Mouse (Mus musculus) monocyte, adult 5-6 weeks (primary cell): ENCODE results near the gene Coil. TPM values are rescaled to one million over a fixed set of nuclear protein-coding genes. Genes with fewer than 3 reads are reported as not detected.
A peak's percentile ranks its signal among the peaks of the same experiment; 100 is the strongest.

Experiments
- ATAC-seq: fragments of 153-309, 156-312 bp; replicated peaks from 2 replicates; pipeline ENCODE4 v1.8.0; 2017; ENCODE audit warnings: mild to moderate bottlenecking; ENCODE audit not compliant: low TSS enrichment, insufficient number of reproducible peaks, severe bottlenecking, poor library complexity, low FRiP score
- total RNA-seq: library from RNA; stranded (forward); fragments of 200-1000, 200-491, 200-594 nt; gene quantifications from 3 replicates; pipeline ENCODE4 v1.2.3, GENCODE M21; 2017

Gene Coil
- total RNA-seq, 1 experiment from 2014 or later = 7.6 TPM

DNA sequence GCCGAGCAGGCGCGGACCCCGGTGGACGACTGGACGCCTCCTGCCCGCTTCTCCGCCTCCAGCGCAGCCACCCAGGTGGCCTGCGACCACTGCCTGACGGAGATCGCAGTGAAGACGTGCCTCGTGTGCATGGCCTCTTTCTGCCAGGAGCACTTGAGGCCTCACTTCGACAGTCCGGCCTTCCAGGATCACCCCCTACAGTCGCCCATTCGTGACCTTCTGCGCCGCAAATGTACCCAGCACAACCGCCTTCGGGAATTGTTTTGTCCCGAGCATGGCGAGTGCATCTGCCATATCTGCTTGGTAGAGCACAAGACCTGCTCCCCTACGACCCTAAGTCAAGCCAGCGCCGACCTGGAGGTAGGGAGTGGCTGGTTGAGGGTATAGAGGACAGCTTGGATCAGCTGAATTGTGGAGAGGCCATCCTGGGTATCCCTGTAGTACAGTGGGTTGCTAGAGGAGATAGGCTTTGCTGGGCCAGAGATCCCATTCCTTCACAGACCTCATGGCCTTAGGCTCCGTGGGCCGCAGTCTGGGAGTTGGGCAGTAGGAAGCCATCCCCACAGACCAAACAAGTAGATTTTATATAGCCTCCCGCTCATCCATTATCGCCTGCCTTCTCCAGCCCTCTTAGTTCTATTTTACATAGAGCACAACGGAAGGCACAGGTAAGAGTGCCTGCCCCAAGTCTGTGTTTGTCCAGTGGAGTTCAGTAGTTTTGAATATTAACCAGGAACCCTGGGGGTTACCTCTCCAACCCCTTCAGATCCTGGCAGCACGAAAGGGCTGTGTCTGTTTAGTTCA, 29.9 kb downstream of the Coil start:
- 0 out of 2 replicates have a peak, but pooled peaks have one; percentile 1 for ATAC-seq

DNA sequence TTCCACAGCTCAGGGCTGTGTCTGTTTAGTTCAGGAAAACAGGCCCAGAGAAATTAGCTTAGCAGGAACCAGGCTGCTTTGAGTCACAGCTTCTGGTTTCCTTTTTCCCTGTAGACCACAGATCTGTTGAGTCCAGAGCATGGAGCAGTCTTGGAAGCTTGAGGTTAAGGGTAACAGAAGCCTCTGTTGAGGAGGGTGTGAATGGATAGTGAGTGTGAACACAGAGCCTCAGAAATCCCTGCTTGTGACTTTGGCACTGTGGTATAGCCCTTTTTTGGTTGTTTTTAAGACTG, 30.4 kb downstream of the Coil start:
- ATAC-seq = no peak

DNA sequence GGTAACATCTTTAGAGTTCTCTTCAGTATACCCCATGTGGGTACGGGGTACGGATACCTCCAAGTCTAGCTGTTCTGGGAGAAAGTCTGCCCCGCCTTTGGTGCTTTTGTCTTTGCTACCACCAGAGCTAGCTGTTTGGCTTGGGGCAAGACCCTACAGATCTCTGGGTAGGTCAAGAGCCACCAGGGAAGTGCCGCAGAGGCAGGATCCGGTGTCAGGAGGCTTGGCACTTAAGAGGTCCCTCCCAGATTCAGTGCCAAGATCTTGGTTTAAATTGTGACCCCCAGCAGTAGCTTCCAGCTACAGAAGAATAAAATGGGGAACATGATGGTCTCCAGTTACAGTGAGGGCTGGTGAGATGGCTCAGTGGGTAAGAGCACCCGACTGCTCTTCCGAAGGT, 31.5 kb downstream of the Coil start:
- ATAC-seq = no peak

DNA sequence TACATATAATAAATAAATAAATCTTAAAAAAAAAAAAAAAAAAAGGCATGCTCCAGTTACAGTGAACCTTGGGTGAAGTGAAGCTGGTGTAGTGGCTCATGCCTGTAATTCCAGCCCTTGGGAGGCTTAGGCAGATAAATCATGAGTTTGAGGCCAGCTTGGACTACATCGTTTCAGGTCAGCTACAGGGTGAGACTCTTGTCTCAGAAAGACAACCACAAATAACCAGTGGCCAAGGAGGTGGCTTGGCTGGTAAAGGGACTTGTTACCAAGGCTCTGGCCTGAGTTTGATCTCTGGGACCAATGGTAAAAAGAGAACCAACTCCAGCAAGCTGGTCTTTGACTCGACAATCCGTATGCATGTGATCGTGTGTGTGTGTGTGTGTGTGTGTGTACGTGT, 32.0 kb downstream of the Coil start:
- no peak for ATAC-seq

DNA sequence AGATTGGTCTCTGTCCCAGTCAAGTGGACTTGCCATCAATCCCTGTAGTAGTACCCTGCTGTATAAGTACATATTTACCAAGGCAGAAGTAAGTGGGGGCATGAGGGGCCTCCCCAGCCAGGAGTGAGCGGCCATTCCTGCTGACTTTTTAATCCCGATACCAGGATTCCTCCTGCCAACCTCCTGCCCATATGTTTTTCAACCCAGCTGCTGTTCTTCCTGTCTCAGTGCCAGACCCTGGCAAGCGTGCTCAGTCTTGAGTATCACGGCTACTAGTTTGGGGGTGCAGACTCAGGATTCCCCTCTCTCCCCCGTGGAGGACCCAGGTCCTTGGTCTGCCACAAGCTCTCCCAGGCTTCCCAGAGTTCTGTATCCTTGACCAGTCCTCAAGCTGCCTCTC, 32.6 kb downstream of the Coil start:
- no peak for ATAC-seq

DNA sequence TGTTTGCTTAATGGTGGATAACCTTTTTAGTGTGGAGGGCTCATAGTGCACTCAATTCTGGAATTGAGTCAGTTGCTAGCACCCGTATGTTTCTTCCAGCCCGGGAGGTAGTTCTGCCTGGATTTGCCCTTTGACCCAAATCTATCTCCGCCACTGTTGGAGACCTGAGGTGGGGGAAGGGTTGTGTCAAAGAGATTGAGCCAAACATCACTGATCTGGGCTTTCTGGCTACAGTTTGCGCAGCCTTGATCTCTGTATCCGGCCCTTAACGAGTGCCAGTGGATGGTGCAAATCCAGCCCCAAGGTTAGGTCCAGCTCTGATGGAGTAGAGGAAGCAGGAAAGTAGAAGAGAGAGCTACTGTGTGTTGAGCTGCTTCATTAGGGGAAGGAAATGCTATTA, 33.0 kb downstream of the Coil start:
- no peak for ATAC-seq

DNA sequence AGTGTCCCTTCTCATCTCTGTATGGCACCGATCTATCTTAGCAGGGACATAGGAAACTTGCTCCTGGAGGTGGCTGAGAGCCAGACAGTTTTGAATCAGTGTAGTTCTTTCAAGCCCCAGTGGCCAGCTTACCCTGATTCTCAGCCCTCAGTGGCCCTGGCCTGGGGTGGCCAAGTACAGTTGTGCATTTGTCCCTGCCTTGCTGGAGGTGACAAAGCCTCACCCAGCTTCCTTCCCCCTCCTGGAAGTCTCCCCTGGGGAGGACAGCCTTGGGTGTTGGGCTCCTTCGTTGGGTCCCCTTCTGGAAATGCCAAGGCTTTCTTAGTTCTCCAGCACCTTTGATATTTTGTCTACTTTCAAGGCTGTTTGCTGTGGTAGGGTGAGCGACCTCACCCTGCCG, 33.7 kb downstream of the Coil start:
- ATAC-seq = no peak

DNA sequence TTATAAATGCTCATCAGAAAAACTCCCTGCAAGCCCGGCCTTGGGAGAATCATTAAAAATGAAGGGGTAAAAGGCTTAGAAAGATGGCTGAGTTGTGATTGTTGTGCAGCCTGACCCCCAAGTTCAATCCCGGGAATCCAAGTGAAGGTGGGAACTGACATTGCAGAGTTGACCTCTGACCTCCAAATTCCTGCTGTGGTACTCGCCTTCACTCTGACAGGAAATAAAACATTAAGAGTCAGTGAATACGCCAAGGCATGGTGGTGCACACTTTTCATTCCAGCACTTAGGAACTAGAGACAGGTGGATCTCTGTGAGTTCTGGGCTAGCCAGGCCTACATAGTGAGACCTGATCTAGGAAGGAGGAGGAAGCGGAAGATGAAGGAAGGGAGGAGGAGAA, 35.4 kb downstream of the Coil start:
- ATAC-seq = no peak

DNA sequence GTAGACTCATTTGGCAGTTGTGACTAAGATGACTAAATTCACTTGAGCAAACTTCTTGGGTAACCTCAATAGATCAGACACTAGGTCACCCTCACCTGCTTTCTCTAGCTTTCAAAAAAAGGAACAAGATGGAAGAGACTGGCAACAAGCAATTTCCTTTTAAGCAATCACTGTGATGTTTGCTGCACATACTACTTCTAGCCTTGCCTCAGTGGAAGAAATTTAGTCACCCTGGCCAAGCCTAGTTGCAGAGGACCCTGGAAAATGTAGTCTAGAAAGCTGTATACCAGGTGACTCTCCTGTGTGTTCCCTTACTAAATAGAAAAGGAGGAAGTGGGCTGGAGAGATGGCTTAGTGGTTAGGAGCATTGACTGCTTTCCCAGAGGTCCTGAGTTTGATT, 36.4 kb downstream of the Coil start:
- no peak for ATAC-seq

DNA sequence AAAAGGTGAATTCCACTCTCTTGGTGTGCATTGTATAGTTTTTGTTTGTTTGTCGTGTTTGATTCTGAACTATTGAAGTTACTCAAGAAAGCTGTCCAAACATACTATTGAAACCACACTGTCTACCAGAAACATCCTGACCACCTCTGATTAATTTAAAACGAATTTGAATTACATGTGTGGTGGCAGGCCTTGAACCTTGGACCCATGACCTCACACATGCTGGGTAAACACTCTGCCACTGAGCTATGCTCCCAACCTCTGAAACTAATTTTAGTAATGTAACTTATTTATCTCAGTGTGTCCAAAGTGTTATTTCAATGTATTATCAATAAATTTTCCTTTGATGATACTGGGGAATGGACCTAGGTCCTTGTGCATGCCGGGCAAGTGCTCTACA, 37.5 kb downstream of the Coil start:
- no peak for ATAC-seq

DNA sequence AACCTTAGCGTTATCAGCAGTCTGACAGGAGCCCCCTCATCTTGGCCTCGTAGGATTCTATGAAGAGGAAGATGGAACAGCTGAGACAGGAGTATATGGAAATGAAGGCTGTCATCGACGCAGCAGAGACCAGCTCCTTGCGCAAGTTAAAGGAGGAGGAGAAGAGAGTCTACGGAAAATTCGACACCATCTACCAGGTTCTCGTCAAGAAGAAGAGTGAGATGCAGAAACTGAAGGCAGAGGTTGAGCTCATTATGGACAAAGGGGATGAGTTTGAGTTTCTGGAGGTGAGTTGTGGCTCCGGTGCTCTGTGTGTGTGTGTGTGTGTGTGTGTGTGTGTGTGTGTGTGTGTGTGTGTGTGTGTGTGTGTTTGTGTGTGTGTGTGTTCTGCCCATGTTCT, 39.0 kb downstream of the Coil start:
- no peak for ATAC-seq

DNA sequence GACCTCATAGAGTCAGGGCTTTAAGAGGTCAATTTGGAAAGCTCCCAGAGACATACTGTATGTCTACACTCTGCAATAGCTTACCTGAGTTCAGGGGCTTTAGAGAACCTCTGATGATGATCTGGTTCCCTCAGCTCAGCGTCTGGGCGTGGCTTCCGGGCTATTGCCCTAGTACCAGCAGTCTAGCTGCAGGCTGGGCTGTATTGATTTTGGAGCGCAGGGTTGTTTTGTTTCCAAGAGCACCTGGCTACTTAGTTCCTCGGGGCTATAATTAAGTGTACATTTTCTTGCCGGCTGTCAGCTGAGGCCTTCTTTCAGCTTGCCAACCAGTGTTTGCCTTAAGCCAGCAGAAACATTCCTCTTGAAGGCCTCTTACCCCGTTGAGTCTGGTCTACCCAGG, 39.4 kb downstream of the Coil start:
- no peak for ATAC-seq

DNA sequence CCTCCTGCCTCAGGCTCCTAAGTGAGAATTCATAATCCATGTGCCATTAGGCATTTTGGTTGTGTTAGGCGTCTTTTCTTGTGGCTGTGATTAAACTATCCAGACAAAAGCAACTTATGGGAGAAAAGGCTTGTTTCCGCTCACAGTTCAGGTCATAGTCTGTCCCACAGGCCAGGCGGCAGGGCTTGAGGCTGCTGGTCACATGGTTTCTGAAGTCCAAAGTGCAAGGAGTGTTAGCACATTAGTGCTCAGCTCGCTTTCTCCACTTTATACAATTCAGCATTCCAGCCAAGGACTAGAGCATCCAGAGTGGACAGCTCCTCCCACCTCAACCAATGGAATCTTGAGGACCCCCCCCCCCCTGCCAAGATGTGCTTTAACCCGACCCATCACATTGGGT, 42.2 kb downstream of the Coil start:
- ATAC-seq = no peak

DNA sequence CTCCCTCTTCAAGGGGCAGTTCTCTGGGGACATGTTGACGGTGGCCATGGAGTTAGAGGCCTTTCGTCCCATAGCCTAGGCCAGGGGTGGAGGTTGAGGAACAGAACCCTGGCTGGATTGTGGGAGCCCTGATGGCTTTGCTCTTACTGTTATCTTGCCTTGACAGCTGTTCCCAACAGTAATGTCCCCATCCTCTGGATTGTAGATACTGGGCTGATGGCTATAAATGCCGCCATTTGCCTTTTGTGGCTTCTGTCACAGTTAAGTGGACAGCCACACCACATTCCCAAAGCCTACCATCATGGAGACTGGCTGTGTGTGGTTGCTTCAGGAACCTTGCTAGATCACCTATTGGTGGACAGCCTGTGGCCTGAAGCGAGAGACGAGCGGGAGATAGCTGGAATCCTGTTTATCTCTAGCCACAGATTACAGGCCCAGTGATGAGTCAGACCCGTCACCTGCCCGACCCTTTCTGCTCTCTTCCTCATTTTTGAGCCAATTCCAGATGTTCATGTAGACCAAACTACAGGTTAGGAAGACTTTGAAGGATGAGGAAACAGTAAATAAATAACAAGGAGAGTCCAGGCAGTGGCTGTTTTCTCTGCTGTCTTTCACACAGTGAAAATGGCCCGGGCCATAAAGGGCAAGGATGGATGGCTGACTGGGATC, 47.6 kb downstream of the Coil start:
- ATAC-seq = no peak

DNA sequence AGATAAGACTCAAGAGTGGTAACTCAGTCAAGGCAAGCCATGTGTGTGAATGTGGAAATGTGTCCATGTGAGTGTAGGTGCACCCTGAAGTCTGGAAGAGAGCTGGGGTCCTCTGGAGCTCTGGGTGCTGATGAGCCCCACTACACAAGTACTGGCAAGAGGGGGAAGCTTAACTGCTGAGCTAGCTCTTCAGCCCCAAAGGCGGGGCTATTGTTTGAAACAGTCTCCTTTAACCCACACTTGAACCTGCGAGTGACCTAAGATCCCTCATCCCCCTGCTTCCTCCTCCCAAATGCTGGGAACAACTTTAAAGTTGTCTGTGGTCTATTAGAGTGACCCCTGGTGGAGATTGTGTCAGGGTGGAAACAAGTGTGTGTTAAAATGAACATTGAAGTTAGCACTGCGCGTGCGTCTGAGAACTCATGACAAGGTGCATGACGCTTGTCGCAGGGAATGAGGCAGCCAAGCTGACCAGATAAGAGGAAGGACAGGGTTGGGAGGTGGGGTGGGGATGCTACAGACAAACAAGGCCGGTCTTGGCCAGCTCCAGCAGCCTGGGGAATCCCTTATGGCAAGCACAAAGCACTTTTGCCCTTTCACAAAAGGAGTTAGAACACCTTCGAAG, 50.7 kb downstream of the Coil start:
- peak; percentile 25; the same call in 1 of the 2 replicates for ATAC-seq

DNA sequence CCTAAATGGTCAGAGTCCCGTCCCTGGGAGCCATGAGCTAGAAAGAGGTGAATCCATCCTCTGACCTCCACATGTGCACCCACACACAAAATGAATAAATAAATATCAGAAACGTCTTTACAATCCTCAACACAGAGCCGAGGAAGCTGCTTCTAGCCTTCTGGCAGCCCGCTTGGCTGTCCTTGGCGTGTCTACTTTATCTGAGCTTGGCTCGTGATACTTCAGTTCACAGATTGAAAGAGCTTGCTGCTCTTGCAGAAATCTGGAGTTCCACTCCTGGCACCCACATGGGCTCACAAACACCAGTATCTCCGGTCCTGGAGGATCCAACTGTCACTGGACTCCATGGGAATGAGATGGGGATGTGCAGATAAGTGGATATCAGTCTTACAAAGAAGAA, 51.6 kb downstream of the Coil start:
- no peak for ATAC-seq

DNA sequence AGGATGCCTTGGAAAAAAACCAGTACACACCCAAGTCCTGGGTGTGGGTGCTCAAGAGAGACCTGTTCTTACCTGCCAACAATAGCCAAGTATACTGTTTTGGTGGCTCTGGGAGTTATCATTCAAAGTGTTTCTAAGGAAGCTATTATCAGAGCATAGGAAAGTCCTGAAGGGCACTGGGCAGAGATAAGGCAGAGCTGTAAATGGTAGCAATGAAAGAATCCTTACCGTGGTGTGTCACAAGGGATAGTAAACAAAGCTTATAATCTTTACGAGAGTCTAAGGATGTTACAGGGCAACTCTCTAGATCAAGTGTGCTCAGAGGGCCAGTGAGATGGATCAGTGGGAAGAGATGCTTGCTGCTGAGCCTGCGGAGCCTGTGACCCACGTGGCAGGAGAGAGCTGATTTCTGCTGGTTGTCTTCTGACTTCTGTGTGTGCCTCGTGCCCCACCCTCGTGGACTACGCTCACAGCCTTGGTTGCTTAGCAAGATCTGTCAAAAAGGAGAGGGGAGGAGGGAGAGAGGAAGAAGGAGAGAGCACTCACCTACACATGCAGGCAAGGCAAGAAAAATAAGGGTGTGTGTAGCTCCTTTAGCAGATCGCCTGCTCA, 52.2 kb downstream of the Coil start:
- no peak for ATAC-seq

DNA sequence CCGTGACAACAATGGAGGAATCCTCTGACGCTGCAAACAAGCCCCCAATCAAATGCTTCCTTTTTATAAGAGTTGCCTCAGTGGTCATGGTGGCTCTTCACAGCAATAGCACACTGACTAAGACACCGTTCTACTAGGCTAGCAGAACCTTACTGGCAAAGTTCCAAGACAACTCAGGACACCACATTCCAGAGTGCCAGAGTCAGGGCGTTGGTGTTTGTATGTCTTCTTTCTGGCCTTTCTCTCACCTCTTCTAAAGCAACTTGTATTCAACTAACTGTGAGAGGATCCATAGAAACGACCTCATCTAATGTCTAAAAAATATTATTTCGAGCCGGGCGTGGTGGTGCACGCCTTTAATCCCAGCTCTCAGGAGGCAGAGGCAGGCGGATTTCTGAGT, 53.4 kb downstream of the Coil start:
- ATAC-seq = no peak

DNA sequence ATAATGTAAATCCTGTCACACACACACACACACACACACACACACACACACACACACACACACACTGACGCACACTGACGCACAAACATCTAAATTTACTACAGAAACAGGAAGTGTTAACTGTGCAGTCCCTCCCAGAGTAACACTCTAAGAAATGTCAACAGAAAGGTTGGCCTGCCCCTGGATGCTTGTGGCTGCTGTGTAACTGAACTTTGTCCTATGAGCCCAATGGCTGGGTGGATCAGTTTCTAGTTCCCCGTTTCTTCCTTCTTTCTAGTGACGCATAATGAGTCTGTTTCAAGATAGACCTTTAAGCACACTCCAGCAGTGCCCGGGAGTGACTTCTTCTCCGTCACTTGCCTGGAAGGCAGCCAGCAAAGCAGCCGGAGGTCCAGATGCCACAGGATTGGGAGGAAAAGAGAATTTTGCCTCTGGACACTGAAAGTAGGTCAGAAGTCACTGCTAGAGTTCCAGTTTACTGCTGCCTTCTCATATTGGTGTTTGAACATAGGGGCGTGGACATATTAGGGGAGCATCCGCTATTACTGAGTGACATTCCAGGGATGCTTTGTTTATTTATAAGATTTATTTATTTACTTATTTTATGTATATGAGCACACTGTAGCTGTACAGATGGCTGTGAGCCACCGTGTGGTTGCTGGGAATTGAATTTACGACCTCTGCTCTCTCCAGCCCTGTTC, 54.3 kb downstream of the Coil start:
- peak; percentile 86 for ATAC-seq
